Mouse (Mus musculus): ENCODE measurements at regions not wholly inside any gene's neighbourhood (a gene's known extent, or its start where the extent isn't known, plus 50 kb on each side); places are given as distances from the start of the nearest gene placed in this dataset.

- H3K4me3 ChIP-seq = no peak overlapping the region
- peak overlapping the region; percentile 78; the same call in 1 of the 2 replicates for H3K27ac ChIP-seq (replicated peaks)
- WGBS = 87% methylated on average over 5 of the region's 5 CpGs
- H3K36me3 ChIP-seq = no peaks in the 10 kb centered on the region
- H3K27me3 ChIP-seq (ENCODE audit: low read depth, poor library complexity, severe bottlenecking) = no peaks in the 10 kb centered on the region
- H3K4me1 ChIP-seq = peaks cover 17% of the 10 kb centered on the region
- DNase-seq (ENCODE audit: low spot score) = no peak
- H3K9me3 ChIP-seq (replicated peaks) = no peaks in the 10 kb centered on the region
Observed at GRCm38 (mm10) chr11:43343574-43343973, 82.5 kb downstream of the Pttg1 start.

GRCm38 (mm10) chr11:43338377-43338993, 87.6 kb downstream of the Pttg1 start:
- no peaks in the 10 kb centered on the region for H3K9me3 ChIP-seq (replicated peaks)
- 92% methylated on average over 2 of the region's 2 CpGs for WGBS
- DNase-seq (ENCODE audit: low spot score) = no peak
- H3K4me1 ChIP-seq = no peaks in the 10 kb centered on the region
- H3K27me3 ChIP-seq (ENCODE audit: low read depth, poor library complexity, severe bottlenecking) = no peaks in the 10 kb centered on the region
- no peaks in the 10 kb centered on the region for H3K36me3 ChIP-seq
- H3K4me3 ChIP-seq = no peak overlapping the region
- no peak overlapping the region for H3K27ac ChIP-seq (replicated peaks)

- Histone ChIP-seq H3K36me3 (no peaks in the 10 kb centered on the region), H3K4me1 (no peaks in the 10 kb centered on the region), H3K4me3 (no peak overlapping the region), H3K9me3 (replicated peaks) (no peaks in the 10 kb centered on the region), H3K27me3 (ENCODE audit: low read depth, poor library complexity, severe bottlenecking) (no peaks in the 10 kb centered on the region), H3K27ac (replicated peaks) (peak overlapping the region; percentile 1; the same call in 1 of the 2 replicates)
- no peak for DNase-seq (ENCODE audit: low spot score)
- 79% methylated on average over 7 of the region's 7 CpGs for WGBS
Observed at GRCm38 (mm10) chr11:43335668-43336265, 90.3 kb downstream of the Pttg1 start.

GRCm38 (mm10) chr11:43333547-43333946, 92.5 kb downstream of the Pttg1 start:
- H3K9me3 ChIP-seq (replicated peaks) = no peaks in the 10 kb centered on the region
- DNase-seq (ENCODE audit: low spot score) = no peak
- WGBS = 87% methylated on average over 4 of the region's 4 CpGs
- no peak overlapping the region for H3K27ac ChIP-seq (replicated peaks)
- H3K27me3 ChIP-seq (ENCODE audit: low read depth, poor library complexity, severe bottlenecking) = no peaks in the 10 kb centered on the region
- no peak overlapping the region for H3K4me3 ChIP-seq
- no peaks in the 10 kb centered on the region for H3K4me1 ChIP-seq
- no peaks in the 10 kb centered on the region for H3K36me3 ChIP-seq

- no peak overlapping the region for H3K27ac ChIP-seq (replicated peaks)
- no peak for DNase-seq (ENCODE audit: low spot score)
- peaks cover 22% of the 10 kb centered on the region for H3K4me1 ChIP-seq
- no peaks in the 10 kb centered on the region for H3K9me3 ChIP-seq (replicated peaks)
- H3K36me3 ChIP-seq = no peaks in the 10 kb centered on the region
- H3K4me3 ChIP-seq = no peak overlapping the region
- no peaks in the 10 kb centered on the region for H3K27me3 ChIP-seq (ENCODE audit: low read depth, poor library complexity, severe bottlenecking)
- 91% methylated on average over 4 of the region's 4 CpGs for WGBS
Observed at GRCm38 (mm10) chr11:43313996-43314395, 112.1 kb downstream of the Pttg1 start.

All from midbrain, embryonic 10.5 days (tissue).